Comparison of ENCODE assay signal across 9 mouse cellular contexts in genomic region chr3:108195941-108196590, GRCm38 (mm10). TPM values are rescaled to one million over a fixed set of nuclear protein-coding genes. Genes with fewer than 3 reads are reported as not detected.
DNase-seq lines count a peak whose midpoint lies in the region; ATAC-seq lines count a peak whose summit lies in the region.
"Had no signal": no experiment of that assay in that cellular context is flagged by ENCODE, and none has a peak within 500 bp of the region (broad histone marks: within the 10 kb centered on the region; RNA-seq: fewer than 3 reads in every experiment).

No protein-coding gene starts in this region.

- DNase-seq in adrenal gland, postnatal 14 days, result peak; percentile 25
- DNase-seq in adrenal gland, adult 8-10 months, result no peak
- peak; percentile 67 to 72 for DNase-seq in right cerebral cortex, adult 2 months (ENCODE audit: low spot score in 2 of 2)
- DNase-seq in right cerebral cortex, postnatal 14 days, result no peak
- peak; percentile 62 to 77 for DNase-seq in left cerebral cortex, adult 9 months (ENCODE audit: low spot score in 2 of 2)
- DNase-seq in kidney, postnatal 10 days, result no peak
- no peak for DNase-seq in lung, adult 18-20 months
- DNase-seq: gastrocnemius, postnatal 10 days had no signal

- ATAC-seq in CD4-positive, CD25-positive, alpha-beta regulatory T cell, adult 4 months, result no peak

RNA-seq across cellular contexts. Expression of gene Cyb561d1, which starts 4.9 kb away (rescaled TPM):
- 5.7 and 9.6 TPM in 2 replicates for total RNA-seq in adrenal gland, postnatal 14 days (2021)
- 10 to 100 TPM in 2 of 4 experiments, 1 to 10 TPM in 2; 9.3 to 14.7 (median 11.7) TPM for total RNA-seq in adrenal gland, adult 8-10 months (2022)
- polyA plus RNA-seq in CD4-positive, CD25-positive, alpha-beta regulatory T cell, adult 4 months (2017; shearing (Covaris generic)), result 1 to 10 TPM; 7.7 to 8.8 TPM

RNA-seq across cellular contexts. Expression of gene Amigo1, which starts 9.9 kb away (rescaled TPM):
- total RNA-seq in adrenal gland, postnatal 14 days (2021), result 19.3 and 19.5 TPM in 2 replicates
- 10 to 100 TPM; 24.4 to 36.9 (median 31.6) TPM for total RNA-seq in adrenal gland, adult 8-10 months (2022)
- polyA plus RNA-seq in CD4-positive, CD25-positive, alpha-beta regulatory T cell, adult 4 months (2017; shearing (Covaris generic)), result under 1 TPM; 0.32 to 0.54 TPM

RNA-seq across cellular contexts. Expression of gene Atxn7l2, which starts 14.7 kb away (rescaled TPM):
- 8.1 and 10.2 TPM in 2 replicates for total RNA-seq in adrenal gland, postnatal 14 days (2021)
- 10 to 100 TPM in 3 of 4 experiments, 1 to 10 TPM in 1; 8.2 to 23.1 (median 15.0) TPM for total RNA-seq in adrenal gland, adult 8-10 months (2022)
- polyA plus RNA-seq in CD4-positive, CD25-positive, alpha-beta regulatory T cell, adult 4 months (2017; shearing (Covaris generic)), result 1 to 10 TPM; 4.9 to 8.5 TPM

RNA-seq across cellular contexts. Expression of gene Sypl2, which starts 30.4 kb away (rescaled TPM):
- 0.15 and 0.22 TPM in 2 replicates for total RNA-seq in adrenal gland, postnatal 14 days (2021)
- total RNA-seq in adrenal gland, adult 8-10 months (2022), result 1 to 10 TPM in 1 of 4 experiments, under 1 TPM in 3; 0.35 to 1.0 (median 0.65) TPM
- polyA plus RNA-seq in CD4-positive, CD25-positive, alpha-beta regulatory T cell, adult 4 months (2017; shearing (Covaris generic)), result under 1 TPM in 1 of 2 experiments, not detected in 1; 0.08 TPM

RNA-seq across cellular contexts. Expression of gene Gpr61, which starts 41.4 kb away (rescaled TPM):
- 0.23 TPM in 1 of 2 replicates, not detected in the other for total RNA-seq in adrenal gland, postnatal 14 days (2021)
- 1 to 10 TPM in 1 of 4 experiments, under 1 TPM in 3; 0.31 to 1.1 (median 0.71) TPM for total RNA-seq in adrenal gland, adult 8-10 months (2022)
- polyA plus RNA-seq in CD4-positive, CD25-positive, alpha-beta regulatory T cell, adult 4 months (2017; shearing (Covaris generic)), result under 1 TPM in 1 of 2 experiments, not detected in 1; 0.15 TPM

Comparison
In these comparisons a context has a peak if more than half of its experiments do, and no peak if none do; other contexts are left out.
1. DNase-seq: peak in adrenal gland, postnatal 14 days (single experiment), right cerebral cortex, adult 2 months (2 of 2) and left cerebral cortex, adult 9 months (2 of 2); none in adrenal gland, adult 8-10 months (single experiment), right cerebral cortex, postnatal 14 days (single experiment), kidney, postnatal 10 days (single experiment) and lung, adult 18-20 months (0 of 2).